Mouse (Mus musculus): Measurements from ENCODE around the gene Hpn.
A peak's percentile ranks its signal among the peaks of the same experiment; 100 is the strongest.

The Hpn gene

DNA sequence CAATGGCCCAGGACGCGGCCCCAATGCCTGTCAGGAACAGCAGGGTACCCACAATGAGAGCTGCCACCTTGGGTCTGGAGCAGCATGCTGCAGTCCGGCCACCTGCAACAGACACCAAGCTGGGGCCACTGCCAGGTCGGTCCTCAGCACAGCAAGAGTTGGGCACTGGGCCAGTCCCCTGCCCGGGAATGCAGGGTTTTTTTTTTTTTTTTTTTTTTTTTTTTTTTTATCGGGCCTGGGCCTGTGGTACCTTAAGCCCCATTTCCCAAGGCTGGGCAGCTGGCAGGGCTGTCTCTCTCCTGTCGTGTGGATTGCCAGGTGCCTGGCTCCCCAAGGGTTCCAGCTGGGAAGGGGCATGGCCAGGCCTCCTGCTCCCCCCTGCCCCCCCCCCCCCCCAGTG is 6.0 kb downstream of the Hpn start:
- DNase-seq: no peak

DNA sequence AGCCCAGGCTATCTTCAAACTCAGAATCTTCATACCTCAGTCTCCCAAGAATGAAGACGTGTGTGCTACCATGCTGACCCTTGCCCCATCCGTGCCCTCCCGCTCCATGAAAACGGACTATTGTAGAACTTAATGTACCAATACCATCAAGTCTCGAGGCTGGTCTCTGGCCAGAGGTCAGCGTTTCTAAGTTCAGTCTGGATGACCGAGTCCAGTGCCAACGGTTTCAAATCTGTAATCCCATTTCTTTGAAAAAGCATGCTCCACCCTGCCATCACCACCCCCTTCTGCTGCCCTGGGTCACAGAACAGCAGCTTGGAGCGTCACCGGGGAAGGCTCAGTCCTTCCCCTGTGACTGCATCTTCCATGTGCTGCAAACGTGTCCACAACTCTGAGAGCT is 7.3 kb downstream of the Hpn start:
- no peak for DNase-seq

DNA sequence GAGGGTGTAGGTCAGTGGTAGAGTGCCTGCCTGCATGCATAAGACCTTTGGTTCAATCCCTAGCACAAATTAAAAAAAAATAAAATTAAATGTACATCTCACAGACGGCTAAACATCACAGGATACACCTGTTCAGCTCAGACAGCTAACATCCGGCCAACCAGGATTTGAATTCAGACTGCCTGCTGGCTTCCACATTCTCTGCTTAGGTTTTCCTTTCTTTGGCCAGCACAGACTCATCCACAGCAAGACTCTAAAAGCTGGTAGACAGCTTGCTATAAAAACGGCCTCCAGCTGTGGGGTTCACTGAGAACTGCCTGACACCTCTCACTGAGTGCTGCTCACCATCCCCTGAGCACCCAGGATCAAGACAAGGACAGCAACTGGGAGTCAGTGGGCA is 8.9 kb downstream of the Hpn start:
- DNase-seq: no peak

DNA sequence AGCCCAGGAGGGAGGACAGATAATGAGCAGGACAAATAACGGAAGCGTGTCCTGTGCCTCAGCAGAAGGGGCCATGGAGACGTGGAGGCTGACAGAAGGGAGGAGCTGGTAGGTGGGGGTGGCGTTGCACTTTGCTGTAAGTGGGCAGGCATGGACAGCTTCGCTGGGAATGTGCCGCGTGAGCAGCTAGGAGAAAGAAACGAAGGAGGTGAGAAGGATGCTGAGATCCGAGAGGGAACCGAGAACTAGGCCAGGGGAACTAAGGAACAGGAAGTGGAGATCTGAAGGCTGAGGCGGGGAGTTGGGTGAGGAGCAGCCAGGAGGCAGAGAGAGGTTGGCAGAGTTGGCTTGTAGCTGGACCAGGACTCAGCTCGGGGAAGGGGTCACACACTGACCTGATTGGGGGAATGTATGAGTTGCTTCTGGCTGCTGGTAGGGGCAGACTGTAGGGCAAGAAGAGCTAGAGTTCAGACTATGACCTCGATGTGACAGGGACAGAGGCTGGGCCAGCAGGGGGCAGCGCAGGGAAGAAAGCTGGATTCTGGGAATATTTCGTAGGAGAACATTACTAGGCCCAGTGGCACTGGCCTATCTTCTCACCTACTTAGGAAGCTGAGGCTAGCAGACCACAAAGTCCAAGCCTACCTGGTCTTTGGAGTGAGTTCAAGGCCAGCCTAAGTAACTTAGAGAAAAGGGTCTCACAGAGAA is 9.9 kb downstream of the Hpn start:
- no peak for DNase-seq

DNA sequence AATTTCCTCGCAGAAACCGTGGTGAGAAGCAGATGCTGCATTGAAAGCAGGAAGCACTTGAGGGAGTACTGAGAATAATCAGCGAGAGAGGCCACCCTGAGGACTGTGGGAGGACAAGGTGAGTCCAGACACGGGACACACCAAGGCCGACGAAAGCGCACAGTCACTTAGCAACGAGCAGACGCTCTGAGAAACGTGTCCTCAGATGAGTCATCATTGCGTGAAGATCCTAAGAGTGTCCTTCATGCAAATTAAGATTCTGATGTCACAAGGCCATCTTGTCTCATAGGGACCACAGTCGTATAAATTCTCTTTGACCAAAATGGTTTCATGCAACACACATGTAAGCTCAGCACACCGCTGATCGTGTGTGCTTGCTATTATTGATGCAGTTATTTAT is 14.3 kb downstream of the Hpn start:
- DNase-seq: no peak

DNA sequence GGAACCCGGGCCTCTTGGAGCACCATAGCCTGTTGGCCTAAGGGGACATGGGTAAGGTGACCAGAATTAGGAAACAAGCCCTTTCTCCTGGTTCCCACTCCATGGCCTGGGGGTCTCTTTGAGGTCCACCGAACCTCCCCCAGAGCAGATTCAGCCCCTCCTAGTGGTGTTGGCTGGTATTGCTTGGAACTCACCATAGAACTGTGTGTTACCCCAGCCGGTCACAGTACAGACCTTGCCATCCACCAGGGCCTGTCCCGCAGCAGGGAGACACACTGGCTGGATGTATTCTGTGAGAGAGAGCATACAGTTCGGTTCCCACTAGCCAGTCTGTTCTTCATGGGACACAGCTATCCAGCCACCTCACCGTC is 15.5 kb downstream of the Hpn start:
- DNase-seq: no peak

DNA sequence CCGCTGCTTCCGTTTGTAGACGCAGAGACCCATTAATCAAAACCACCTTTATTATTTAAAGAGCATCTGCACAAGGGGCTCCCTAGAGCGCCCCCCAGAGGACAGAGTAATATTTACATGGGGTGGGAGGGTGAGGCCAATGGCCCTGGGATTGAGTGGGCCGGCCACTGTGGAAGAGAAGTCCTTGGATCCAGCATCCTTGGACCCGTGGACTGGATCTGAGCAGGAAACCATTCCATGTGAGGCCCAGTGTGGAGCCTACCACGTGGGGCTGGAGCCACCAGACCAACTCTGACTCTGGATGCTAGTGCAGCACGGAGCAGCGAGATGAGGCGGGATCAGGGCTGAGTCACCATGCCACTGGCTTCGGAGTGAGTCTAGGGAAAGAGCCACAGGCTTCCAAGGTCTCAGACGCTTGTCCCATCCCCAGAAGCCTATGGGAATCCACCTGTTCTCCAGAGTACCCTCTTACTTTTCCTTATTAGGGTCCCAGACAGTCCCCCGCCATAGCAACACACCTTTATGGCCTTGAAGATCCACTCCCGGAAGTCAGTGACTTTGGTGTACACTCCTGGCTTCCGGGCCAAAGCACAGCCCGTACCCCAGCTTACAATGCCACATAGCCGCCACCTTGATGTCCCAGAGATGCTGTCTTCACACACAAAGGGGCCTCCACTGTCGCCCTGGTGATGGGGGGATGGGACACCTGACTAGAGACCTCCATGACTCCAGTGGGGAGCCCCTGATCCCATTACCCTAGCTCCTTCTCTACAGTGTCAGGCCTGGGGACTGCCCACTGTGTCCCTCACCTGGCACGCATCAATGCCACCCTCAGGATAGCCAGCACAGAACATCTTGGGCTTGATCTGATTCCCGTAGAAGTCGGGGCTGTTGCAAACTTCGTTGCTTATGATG is 16.1 kb downstream of the Hpn start:
- DNase-seq: no peak

DNA sequence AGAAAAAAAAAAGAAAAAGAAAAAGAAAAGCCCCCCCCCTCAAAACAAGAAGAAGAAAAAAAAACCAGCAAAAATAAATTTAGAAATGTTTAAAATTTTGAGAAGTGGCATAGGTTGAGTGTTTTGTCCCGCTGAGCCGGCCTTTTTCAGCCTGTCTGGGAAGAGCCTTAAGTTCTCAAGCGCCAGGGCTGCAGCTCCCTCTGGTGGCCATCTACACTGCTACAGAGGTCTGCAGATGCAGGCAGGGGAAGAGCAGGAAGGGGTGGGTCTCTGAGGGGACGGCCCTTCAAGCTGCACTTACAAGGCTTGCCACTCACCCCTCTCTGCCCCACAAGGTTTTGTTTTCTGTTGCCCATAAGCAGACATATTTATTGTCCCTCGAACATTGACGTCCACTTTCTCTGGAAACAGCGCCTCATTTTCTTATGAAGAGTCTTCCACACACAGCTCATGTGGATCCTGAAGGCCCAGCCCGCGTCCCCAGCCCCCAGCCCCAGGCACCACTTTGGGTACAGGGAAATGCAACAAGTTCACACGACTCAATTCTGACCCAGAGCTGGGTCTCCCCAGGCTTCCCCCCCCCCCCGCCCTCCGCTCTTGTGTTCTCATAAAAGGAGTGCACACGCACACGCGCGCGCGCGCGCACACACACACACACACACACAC is 17.4 kb downstream of the Hpn start:
- peak; percentile 95 for DNase-seq

DNA sequence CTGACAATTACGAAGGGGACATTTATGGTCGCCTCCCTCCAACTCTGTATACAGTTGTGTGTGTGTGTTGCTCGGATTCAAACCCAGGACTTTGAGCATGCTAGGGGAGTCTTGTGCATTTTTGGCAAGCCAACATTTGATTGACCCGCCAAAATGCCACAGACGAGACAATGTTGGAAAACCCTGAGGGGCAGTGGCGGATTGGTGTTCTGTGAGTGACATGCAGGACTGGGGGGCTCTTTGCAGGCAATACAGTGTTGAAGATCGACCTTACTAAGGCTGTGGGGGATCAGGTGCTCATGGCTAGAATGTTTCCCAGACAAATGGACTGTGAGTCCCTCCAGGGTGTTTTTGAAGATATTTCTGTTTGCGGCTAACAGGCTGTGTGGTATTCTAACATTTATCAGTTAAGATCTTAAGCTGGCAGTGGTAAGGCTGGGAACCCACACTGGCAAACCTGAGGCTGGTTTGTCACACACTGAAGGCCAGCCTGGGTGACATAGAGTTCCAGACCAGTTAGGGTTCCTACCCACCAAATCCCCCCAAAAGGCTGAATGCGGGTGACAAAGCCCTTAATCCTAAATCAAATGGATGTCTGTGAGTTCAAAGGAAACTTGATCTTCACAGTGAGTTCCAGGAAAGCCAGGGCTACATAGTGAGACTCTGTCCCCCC is 18.1 kb downstream of the Hpn start:
- no peak for DNase-seq

DNA sequence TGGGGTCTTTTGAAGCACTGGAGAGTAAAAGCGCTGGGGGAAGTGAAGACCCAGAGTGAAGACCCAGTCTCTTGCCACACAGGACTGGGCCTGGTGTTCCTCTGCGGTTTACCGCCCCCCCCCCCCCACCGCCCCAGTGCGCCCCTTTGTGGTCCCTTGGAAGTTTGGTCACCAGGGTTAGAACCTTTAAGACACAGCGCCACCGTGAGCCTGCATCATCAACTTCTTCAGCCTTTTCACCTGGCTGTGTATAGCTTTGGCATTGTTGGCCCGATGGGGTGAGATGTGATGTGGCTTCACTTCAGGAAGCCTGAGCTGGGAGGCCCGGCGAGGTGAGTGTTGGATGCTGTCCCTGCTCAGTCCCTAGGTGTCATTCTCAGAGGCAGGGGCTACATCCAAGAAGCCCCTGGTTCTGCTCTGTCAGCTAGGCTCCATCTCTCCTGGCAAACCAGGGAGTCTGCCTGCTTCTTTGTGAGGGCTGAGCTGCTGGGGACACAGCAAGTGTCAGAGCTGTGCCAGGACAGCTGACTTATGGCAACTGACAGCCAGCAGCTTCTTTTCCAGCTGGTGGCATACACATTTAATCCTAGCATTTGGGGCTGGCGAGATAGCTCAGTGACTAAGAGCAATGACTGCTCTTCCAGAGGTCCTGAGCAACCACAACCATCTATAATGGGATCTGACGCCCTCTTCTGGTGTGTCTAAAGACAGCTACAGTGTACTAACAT is 20.2 kb downstream of the Hpn start:
- DNase-seq: no peak

DNA sequence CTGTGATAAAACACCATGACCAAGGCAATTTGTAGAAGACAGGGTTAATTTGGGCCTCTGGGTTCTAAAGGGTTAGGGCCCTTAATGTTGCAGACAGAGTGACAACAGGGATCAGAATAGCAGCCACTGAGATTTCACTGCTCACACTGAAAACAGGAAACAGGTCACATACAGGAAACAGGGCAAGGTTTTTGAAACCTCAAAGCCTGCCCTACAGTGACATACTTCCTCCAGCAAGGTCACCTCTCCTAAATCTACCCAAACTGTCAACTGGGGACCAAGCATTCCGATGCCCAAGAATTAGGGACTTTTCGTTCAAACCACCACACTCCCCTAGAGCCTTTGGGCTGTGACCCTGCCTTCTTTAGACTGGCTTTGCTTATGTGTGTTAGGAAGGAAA is 25.4 kb downstream of the Hpn start:
- no peak for DNase-seq

DNA sequence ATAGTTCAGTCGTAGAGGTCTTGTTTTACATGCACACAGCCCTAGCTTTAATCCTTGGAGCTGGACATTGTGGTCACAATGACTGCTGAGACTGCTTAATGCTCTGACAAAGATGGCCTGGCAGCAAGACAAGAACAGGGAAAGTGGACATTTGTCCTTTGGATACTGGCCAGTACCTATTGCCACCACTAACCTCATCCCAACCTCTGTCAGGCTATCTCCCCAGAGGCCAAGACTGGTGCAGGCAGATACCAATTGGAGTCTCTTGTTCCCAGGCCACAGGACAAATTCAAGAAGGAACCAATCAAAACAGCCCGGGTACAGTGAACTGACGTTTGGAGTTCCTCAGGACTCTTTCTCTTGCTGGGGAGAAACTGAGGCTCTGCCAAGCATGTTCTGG is 26.9 kb downstream of the Hpn start:
- DNase-seq: no peak

DNA sequence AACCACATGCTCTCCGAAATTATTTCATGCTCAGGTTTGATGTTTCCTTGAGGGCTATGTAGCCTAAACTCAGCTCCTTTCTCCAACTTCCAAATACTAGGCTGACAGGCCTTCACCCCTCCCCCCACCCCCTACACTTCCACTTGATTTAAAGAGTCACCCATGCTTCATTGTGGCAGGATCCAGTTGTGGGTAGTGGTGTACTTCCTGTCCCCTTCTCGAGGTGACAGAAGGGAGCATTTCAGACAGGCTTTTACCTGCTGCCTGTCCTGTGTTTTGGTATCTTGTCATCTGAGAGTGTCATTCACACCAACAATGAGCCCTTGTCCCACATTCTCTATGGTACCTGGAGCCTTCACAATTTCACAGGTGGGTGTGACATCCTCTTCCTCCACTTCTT is 27.8 kb downstream of the Hpn start:
- no peak for DNase-seq

DNA sequence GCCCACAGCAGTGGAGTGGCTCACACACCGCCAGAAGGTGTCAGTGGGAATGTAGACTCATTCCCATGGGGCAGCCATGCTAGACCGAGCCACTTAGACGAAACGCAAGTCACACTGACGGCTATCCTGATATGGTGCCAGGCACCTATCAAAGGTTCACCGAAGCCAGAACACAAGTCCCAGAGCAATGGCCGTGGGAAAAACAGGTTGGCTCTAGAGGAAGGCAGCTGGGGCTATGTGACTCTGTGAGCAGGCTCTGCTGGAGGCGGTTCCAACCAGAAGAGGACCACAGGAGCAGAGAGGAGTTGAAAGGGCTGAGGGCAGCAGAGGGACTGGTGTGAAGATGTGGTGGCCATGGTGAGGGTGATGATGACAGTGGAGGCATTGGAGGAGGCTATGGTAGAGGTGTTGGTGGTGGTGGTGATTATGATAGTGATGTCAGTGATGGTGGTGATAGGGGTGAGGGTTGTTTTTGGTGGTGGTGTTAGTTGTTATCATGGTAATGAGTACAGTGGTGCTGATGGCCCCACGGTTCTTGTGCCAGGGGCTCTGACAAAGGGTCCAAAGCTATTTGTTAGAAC is 28.8 kb downstream of the Hpn start:
- no peak for DNase-seq

DNA sequence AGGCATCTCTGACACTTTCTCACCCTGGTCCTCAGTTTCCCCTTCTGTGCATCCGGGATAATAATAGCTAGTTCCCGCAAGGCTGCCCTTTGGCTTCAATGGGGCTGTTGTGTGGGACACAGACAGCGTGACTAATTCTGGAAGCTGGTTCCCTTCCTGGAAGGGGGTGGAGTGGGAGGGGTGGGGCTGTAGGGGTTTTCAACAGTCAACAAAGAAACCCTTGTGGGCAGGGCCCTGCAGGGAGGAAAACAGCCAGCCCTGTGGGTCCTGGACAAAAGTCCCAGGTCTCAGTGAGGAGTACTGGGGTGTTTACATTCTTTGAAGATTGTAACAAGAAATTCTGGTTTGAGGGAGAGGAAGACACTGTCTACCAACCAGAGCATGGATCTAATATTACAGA is 29.9 kb downstream of the Hpn start:
- no peak for DNase-seq

DNA sequence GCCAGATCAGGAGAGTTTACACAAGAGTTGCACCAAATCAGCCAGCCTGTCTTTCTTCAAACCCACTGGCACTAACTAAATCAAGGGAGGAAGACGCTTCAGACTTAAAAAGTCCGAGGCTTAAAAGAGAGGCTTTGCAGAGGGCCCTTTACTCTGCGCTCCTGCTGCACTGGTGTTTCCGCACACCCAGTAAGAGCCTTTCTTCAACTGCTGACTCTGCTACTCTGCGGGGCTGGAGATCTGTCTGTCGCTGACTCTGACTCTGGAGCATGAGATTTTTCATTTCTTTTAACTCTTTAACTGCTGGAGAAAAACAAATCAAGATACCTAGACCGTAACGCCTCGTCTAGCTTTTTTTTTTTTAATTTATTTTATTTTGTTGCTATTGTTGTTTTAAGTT is 30.9 kb downstream of the Hpn start:
- DNase-seq: no peak

DNA sequence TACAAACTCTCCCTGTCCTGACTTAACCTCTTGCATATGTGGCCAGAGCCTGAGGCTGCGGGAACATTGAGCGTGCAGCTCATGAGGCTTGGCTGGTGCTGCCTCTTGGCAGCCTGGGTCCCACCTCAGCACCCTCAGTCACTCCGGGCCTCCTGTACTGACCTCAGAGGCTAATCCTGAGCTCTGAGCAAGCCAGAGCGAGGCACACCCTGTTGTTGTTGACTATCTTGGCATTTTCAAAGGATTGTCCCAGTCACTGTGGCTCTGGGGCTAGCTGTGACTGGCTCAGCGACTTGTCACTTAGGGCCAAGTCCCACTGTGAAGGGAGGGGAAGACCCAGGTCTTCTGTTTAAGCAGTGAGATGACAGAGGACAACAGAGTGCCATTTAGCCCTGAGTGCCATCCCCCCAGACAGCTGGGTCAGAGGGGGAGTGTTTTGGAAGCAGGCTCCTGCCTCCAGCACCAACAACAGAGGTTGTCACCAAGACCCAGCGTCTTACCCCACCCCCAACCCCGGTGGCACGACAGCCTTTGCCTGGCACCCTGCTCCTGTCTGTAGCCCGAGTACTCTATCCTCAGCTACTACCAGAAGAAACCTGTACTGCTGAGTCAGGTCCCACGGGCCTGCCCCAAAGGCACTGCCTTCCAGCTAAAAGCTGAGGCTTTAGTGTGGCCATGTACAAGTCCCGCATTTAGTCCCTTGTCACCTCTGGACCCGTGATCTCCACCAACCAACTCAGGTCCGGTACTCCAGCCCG is 32.1 kb downstream of the Hpn start:
- DNase-seq: peak; percentile 42

DNA sequence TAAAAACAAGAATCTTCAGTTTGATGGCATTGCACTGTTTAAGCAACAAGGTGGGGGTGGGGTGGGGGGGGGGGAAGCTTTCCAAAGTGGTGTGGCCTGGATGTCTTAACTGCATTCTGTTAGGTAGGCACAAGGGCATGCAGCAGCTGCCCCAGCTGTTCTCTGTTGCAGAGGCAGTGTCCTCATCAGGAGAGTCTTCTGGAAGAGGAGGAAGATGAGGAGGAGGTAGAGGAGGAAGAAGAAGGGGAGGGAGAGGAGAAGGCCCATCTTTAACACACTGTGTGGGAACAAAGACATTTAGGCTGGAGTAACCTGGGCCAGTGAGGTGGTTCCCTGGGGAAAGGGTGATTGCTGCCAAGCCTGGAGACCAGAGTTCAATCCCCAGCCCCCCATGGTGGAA is 33.0 kb downstream of the Hpn start:
- DNase-seq: no peak

DNA sequence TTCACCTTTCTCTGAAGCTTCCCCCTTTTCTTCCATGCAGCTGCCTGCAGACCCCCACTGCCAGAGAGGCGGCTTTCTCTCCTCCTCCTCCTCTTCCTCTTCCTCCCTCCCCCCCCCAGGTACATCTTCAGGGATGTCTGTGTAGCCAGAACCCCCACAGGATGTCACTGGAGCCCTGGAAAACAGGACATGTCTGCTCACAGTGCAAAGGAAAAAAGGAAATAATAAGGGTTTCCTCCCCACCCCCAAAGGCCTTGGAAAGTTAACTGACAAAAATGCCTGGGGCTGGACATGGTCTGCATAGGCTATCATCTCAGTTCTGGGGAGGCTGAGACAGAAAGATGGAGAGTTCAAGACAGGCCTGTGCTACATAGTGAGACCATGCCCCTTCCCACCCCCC is 34.0 kb downstream of the Hpn start:
- no peak for DNase-seq

DNA sequence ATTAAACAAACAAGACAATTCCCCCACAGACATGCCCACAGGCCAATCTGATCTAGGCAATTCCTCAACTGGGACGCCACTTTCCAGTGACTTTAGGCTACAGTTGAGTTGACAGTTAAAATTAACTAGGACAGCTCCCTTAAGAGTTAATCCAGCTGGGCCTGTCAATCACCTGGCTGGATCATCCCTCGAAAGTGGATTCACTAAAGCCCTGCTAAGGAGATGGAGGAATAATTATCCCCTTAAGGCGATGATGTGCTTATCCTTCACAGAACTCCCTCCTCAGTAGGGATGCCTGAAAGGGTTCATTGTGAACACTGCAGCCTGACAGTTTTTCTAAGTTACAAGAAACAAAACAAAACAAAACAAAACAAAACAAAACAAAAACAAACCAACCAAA is 34.5 kb downstream of the Hpn start:
- no peak for DNase-seq

DNA sequence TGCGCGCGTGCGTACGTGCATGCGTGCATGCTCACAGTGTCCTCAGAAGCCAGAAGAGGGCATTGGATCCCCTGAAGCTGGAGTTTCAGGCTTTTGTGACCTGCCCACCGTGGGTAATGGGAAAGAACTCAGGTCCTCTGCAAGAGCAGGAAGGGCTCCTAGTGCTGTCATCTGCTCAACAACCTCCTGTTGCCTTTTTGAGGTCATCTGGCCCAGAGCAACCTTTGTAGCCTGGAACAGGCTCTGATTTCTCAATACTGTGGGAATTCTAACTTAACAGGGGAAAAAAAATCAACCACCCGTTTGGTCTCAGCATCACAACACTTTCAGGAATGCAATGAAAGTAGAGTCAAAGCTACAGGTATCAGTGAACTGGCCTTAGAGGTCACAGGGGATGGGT is 35.4 kb downstream of the Hpn start:
- DNase-seq: no peak

All from right cerebral cortex, postnatal 14 days (tissue).